Mouse (Mus musculus) ES-Bruce4 (cell line): ENCODE measurements at regions not wholly inside any gene's neighbourhood (a gene's known extent, or its start where the extent isn't known, plus 50 kb on each side); places are given as distances from the start of the nearest gene placed in this dataset.

Experiments used
- H3K27ac ChIP-seq: 2 replicates; pipeline ENCODE4 v1.5.1; 2012; ENCODE audit warnings: low read length, inconsistent platforms; ENCODE audit not compliant: insufficient read depth
- H3K27me3 ChIP-seq: 2 replicates; pipeline ENCODE4 v1.6.1; 2012; ENCODE audit warnings: mild to moderate bottlenecking, low read length, inconsistent platforms; ENCODE audit not compliant: control insufficient read depth, poor library complexity, insufficient read depth, severe bottlenecking
- H3K36me3 ChIP-seq: 2 replicates; pipeline ENCODE4 v1.6.1; 2012; ENCODE audit warnings: inconsistent platforms, mild to moderate bottlenecking, low read length, moderate library complexity; ENCODE audit not compliant: control insufficient read depth, poor library complexity, insufficient read depth, severe bottlenecking
- H3K4me1 ChIP-seq: one replicate; pipeline ENCODE4 v1.8.1; 2011; ENCODE audit warnings: low read length; ENCODE audit not compliant: control insufficient read depth, insufficient read depth
- H3K4me3 ChIP-seq: 2 replicates; pipeline ENCODE4 v1.5.1; 2011; ENCODE audit warnings: low read depth, mild to moderate bottlenecking, low read length
- H3K9ac ChIP-seq: 2 replicates; pipeline ENCODE4 v1.6.1; 2012; ENCODE audit warnings: low read depth, mild to moderate bottlenecking, inconsistent platforms; ENCODE audit not compliant: poor library complexity, severe bottlenecking
- H3K9me3 ChIP-seq: replicated peaks from 2 replicates; pipeline ENCODE4 v1.6.1; 2012; ENCODE audit warnings: mild to moderate bottlenecking, low read length, inconsistent platforms; ENCODE audit not compliant: control insufficient read depth, poor library complexity, insufficient read depth, severe bottlenecking
- CTCF ChIP-seq: IDR thresholded peaks from one replicate; pipeline ENCODE4 v1.8.1; 2011; ENCODE audit warnings: low read depth, low read length
- EP300 ChIP-seq: IDR thresholded peaks from 2 replicates; pipeline ENCODE4 v1.6.1; 2011; ENCODE audit warnings: low read depth, low read length; ENCODE audit not compliant: insufficient read depth
- POLR2A ChIP-seq: IDR thresholded peaks from one replicate; pipeline ENCODE4 v1.8.1; 2011; ENCODE audit warnings: low read length; ENCODE audit not compliant: insufficient read depth

GRCm38 (mm10) chr12:110077211-110077884 lies 201.5 kb upstream of the Dio3 start:
- H3K4me1 ChIP-seq = no peaks in the 10 kb centered on the region
- H3K9ac ChIP-seq = no peak overlapping the region
- H3K27me3 ChIP-seq = no peaks in the 10 kb centered on the region
- no peak for TF ChIP-seq EP300
- TF ChIP-seq CTCF = no peak
- TF ChIP-seq POLR2A = no peak
- H3K9me3 ChIP-seq = no peaks in the 10 kb centered on the region
- H3K4me3 ChIP-seq = no peak overlapping the region
- H3K27ac ChIP-seq = no peak overlapping the region
- H3K36me3 ChIP-seq = no peaks in the 10 kb centered on the region

- no peak overlapping the region for H3K4me3 ChIP-seq
- H3K9me3 ChIP-seq = no peaks in the 10 kb centered on the region
- no peak for TF ChIP-seq EP300
- no peak for TF ChIP-seq POLR2A
- TF ChIP-seq CTCF = no peak
- no peak overlapping the region for H3K9ac ChIP-seq
- H3K4me1 ChIP-seq = no peaks in the 10 kb centered on the region
- no peaks in the 10 kb centered on the region for H3K36me3 ChIP-seq
- H3K27me3 ChIP-seq = no peaks in the 10 kb centered on the region
- H3K27ac ChIP-seq = no peak overlapping the region
Observed at GRCm38 (mm10) chr12:110078081-110078505, 200.8 kb upstream of the Dio3 start.

- Histone ChIP-seq H3K27ac (no peak overlapping the region), H3K27me3 (no peaks in the 10 kb centered on the region), H3K4me3 (no peak overlapping the region), H3K9me3 (no peaks in the 10 kb centered on the region), H3K9ac (no peak overlapping the region), H3K36me3 (no peaks in the 10 kb centered on the region), H3K4me1 (no peaks in the 10 kb centered on the region)
- TF ChIP-seq CTCF = no peak
- no peak for TF ChIP-seq EP300
- TF ChIP-seq POLR2A = no peak
Observed at GRCm38 (mm10) chr12:110081831-110082615, 196.8 kb upstream of the Dio3 start.

- Histone ChIP-seq H3K4me1 (no peaks in the 10 kb centered on the region), H3K9me3 (no peaks in the 10 kb centered on the region), H3K27ac (no peak overlapping the region), H3K4me3 (no peak overlapping the region), H3K36me3 (no peaks in the 10 kb centered on the region), H3K9ac (no peak overlapping the region), H3K27me3 (no peaks in the 10 kb centered on the region)
- TF ChIP-seq POLR2A (no peak), CTCF (no peak), EP300 (no peak)
Observed at GRCm38 (mm10) chr12:110082921-110083320, 195.9 kb upstream of the Dio3 start.

GRCm38 (mm10) chr12:110083471-110083870 lies 195.4 kb upstream of the Dio3 start:
- Histone ChIP-seq H3K27ac (no peak overlapping the region), H3K36me3 (no peaks in the 10 kb centered on the region), H3K9ac (no peak overlapping the region), H3K27me3 (no peaks in the 10 kb centered on the region), H3K4me1 (no peaks in the 10 kb centered on the region), H3K4me3 (no peak overlapping the region), H3K9me3 (no peaks in the 10 kb centered on the region)
- TF ChIP-seq POLR2A = no peak
- TF ChIP-seq CTCF = no peak

- Histone ChIP-seq H3K27me3 (no peaks in the 10 kb centered on the region), H3K9me3 (no peaks in the 10 kb centered on the region), H3K9ac (no peak overlapping the region), H3K27ac (no peak overlapping the region), H3K4me1 (no peaks in the 10 kb centered on the region), H3K36me3 (no peaks in the 10 kb centered on the region), H3K4me3 (no peak overlapping the region)
- TF ChIP-seq POLR2A = no peak
- no peak for TF ChIP-seq CTCF
- no peak for TF ChIP-seq EP300
Observed at GRCm38 (mm10) chr12:110086921-110087320, 191.9 kb upstream of the Dio3 start.
